Mouse (Mus musculus) cerebellum, postnatal 4 days (tissue): ENCODE measurements around the gene Cdh20.

Experiments
- DNase-seq, 2 experiments: peaks; one replicate each; pipeline ENCODE4 v3.0.0; 2022; ENCODE audit warnings: low spot score in 2 of 2, mixed read lengths in 1 of 2

Gene Cdh20

GRCm38 (mm10) chr1:105013291-105013690 is 245.0 kb downstream of the Cdh20 start:
- no peak for DNase-seq

- DNase-seq = no peak
These were observed 273.3 kb downstream of the Cdh20 start for GRCm38 (mm10) chr1:105041668-105042067.
